Mouse (Mus musculus) mouse embryonic stem cell (cell line): Measurements from ENCODE around the gene Mtmr14.

Experiments
- in situ Hi-C, 2 experiments: fragments of 300-500 bp; cut with MboI; formaldehyde crosslinking; loops; 1 replicate in 1 of 2; 3 replicates in 1 of 2; pipeline ENCODE4 v1.14.3; 2019 to 2020; ENCODE audit warnings: low sequenced_read_pairs in 2 of 2, low pct_unique_long_range_greater_than_20kb in 1 of 2, mixed read lengths in 1 of 2; ENCODE audit not compliant: unreplicated experiment in 1 of 2

Gene Mtmr14

GRCm38 (mm10) chr6:113266996-113267655 lies 29.5 kb downstream of the Mtmr14 start:
- in situ Hi-C loops: no loop called here

GRCm38 (mm10) chr6:113267988-113268387 lies 30.3 kb downstream of the Mtmr14 start:
- in situ Hi-C loops: no loop called here

- in situ Hi-C loops: no loop called here
These were observed 34.7 kb downstream of the Mtmr14 start for GRCm38 (mm10) chr6:113272365-113272764.

- in situ Hi-C loops: no loop called here
These were observed 39.2 kb downstream of the Mtmr14 start for GRCm38 (mm10) chr6:113276846-113277245.

- in situ Hi-C loops: no loop called here
These were observed 44.0 kb downstream of the Mtmr14 start for GRCm38 (mm10) chr6:113281676-113282075.

GRCm38 (mm10) chr6:113282101-113282802 lies 44.6 kb downstream of the Mtmr14 start, which contains the start of gene Cpne9:
Gene Cpne9, plus strand, starts transcription at chr6:113282307.
- in situ Hi-C loops: no loop called here

GRCm38 (mm10) chr6:113282969-113283368 lies 45.3 kb downstream of the Mtmr14 start:
- in situ Hi-C loops: no loop called here

- in situ Hi-C loops: no loop called here
These were observed 45.9 kb downstream of the Mtmr14 start for GRCm38 (mm10) chr6:113283500-113283899.

- in situ Hi-C loops: no loop called here
These were observed 47.3 kb downstream of the Mtmr14 start for GRCm38 (mm10) chr6:113284931-113285330.

- in situ Hi-C loops: no loop called here
These were observed 48.7 kb downstream of the Mtmr14 start for GRCm38 (mm10) chr6:113286316-113286715.

- in situ Hi-C loops: no loop called here
These were observed 49.6 kb downstream of the Mtmr14 start for GRCm38 (mm10) chr6:113287236-113287635.

- in situ Hi-C loops: no loop called here
These were observed 51.7 kb downstream of the Mtmr14 start for GRCm38 (mm10) chr6:113289346-113289745.

GRCm38 (mm10) chr6:113290346-113290745 lies 52.7 kb downstream of the Mtmr14 start:
- in situ Hi-C loops: no loop called here

GRCm38 (mm10) chr6:113292938-113293337 lies 55.3 kb downstream of the Mtmr14 start:
- in situ Hi-C loops: no loop called here

- in situ Hi-C loops: no loop called here
These were observed 58.4 kb downstream of the Mtmr14 start for GRCm38 (mm10) chr6:113296046-113296445.

GRCm38 (mm10) chr6:113296639-113297038 lies 59.0 kb downstream of the Mtmr14 start:
- in situ Hi-C loops: no loop called here

GRCm38 (mm10) chr6:113301350-113301749 lies 63.7 kb downstream of the Mtmr14 start:
- in situ Hi-C loops: no loop called here

GRCm38 (mm10) chr6:113302258-113302657 lies 64.6 kb downstream of the Mtmr14 start:
- in situ Hi-C loops: no loop called here

- in situ Hi-C loops: no loop called here
These were observed 68.8 kb downstream of the Mtmr14 start for GRCm38 (mm10) chr6:113306322-113306985.

- in situ Hi-C loops: no loop called here
These were observed 69.3 kb downstream of the Mtmr14 start, which contains the start of gene Brpf1 for GRCm38 (mm10) chr6:113306986-113307349. Gene Brpf1, plus strand, starts transcription at chr6:113307137.
